Mouse (Mus musculus) testis, adult 2 months (tissue): Measurements from ENCODE around the gene Stk39. TPM values are rescaled to one million over a fixed set of nuclear protein-coding genes. Genes with fewer than 3 reads are reported as not detected.

Experiments
- H3K27ac ChIP-seq: fragments of 200-500 bp; 2 replicates; pipeline ENCODE4 v1.5.1; 2012; ENCODE audit warnings: low read depth, low read length; ENCODE audit not compliant: control insufficient read depth, insufficient read depth
- H3K27me3 ChIP-seq: fragments of 200-500 bp; 2 replicates; pipeline ENCODE4 v1.6.1; 2012; ENCODE audit warnings: mild to moderate bottlenecking, low read length, moderate library complexity; ENCODE audit not compliant: control insufficient read depth, insufficient read depth
- H3K36me3 ChIP-seq: fragments of 200-500 bp; 2 replicates; pipeline ENCODE4 v1.6.1; 2012; ENCODE audit warnings: mild to moderate bottlenecking, low read length; ENCODE audit not compliant: control insufficient read depth, insufficient read depth
- H3K4me1 ChIP-seq: fragments of 200-500 bp; 2 replicates; pipeline ENCODE4 v1.6.1; 2012; ENCODE audit warnings: low read length; ENCODE audit not compliant: control insufficient read depth, insufficient read depth
- H3K4me3 ChIP-seq: fragments of 200-500 bp; 2 replicates; pipeline ENCODE4 v1.5.1; 2012; ENCODE audit warnings: low read depth, mild to moderate bottlenecking, low read length, moderate library complexity, mixed read lengths; ENCODE audit not compliant: control insufficient read depth
- CTCF ChIP-seq: fragments of 200-500 bp; IDR thresholded peaks from 2 replicates; pipeline ENCODE4 v1.5.1; 2012; ENCODE audit warnings: low read depth, mild to moderate bottlenecking, inconsistent platforms, low read length, moderate library complexity; ENCODE audit not compliant: control insufficient read depth, insufficient read depth, insufficient replicate concordance
- POLR2A ChIP-seq: fragments of 200-500 bp; IDR thresholded peaks from 2 replicates; pipeline ENCODE4 v1.6.1; 2012; ENCODE audit warnings: low read depth, mild to moderate bottlenecking, inconsistent platforms, low read length, moderate library complexity; ENCODE audit not compliant: control insufficient read depth
- polyA plus RNA-seq: library from polyadenylated mRNA; depleted of rRNA; stranded (reverse); fragments of >200 nt; gene quantifications from 2 replicates; pipeline ENCODE4 v1.2.3, GENCODE M21; 2012

The Stk39 gene
- polyA plus RNA-seq, 1 experiment: 118 TPM

DNA sequence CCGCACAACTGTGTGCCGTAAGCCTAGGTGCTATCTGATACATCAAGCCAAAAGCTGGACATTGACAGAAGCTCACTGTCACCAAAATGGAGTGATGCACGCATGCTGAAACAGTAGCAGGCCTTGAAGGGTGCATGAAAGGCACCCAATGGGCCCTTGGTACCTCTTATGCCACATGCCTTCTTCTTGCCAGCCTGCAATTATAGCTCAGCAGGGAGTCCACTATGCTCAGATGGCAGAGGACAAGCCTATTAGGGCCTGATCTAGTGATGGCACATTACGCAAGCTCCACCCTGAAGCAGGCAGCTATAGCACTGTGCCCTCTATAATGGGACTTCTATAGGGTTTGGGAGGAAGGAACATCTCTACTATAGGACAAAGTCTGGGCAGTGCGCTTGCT lies 10.8 kb upstream of the Stk39 start:
- Histone ChIP-seq H3K4me1 (no peaks in the 10 kb centered on the region), H3K36me3 (no peaks in the 10 kb centered on the region), H3K27me3 (no peaks in the 10 kb centered on the region), H3K4me3 (no peak overlapping the region), H3K27ac (no peak overlapping the region)
- no peak for TF ChIP-seq POLR2A
- no peak for TF ChIP-seq CTCF

DNA sequence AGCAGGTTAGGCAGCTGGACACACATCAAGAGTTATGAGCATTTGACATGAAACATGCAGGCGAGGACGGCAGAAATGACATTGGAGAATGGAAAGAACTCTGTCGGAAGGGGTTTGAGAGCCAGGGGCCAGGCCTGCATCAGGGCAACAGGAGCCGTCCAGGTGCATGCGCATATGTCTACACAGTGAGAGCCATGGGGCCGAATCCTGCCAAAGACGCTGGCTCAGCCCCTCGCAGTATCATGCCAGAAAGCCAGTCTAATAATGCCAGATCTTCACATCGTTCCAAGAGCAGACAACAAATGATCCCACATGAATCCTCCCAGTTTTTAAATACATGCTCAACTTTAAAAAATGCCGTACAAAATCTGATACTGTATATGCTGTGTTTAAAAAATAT lies 7.8 kb upstream of the Stk39 start:
- no peak overlapping the region for H3K4me3 ChIP-seq
- H3K27me3 ChIP-seq: no peaks in the 10 kb centered on the region
- no peak overlapping the region for H3K27ac ChIP-seq
- peaks cover under 1% of the 10 kb centered on the region for H3K4me1 ChIP-seq
- TF ChIP-seq POLR2A (no peak), CTCF (no peak)
- no peaks in the 10 kb centered on the region for H3K36me3 ChIP-seq

DNA sequence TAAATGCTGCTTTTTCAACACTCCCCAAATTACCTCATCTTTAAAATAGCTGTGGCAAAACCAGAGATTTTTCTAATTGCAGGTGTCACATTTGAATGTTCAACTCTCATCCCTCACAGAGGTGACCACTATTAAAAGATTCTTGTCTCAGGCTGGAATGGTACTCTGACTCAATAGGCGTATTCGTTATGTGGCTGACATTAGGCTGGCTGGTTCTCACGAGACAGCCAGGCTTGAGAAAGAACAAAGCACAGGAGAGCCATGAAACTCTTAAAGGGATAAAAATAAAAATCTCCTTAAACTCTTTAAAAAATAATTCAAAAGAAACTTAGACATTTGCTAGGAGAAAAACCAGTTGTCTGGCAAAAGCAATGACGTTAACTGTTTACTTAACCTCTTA lies 853 bp upstream of the Stk39 start:
- Histone ChIP-seq H3K4me1 (peaks cover 11% of the 10 kb centered on the region), H3K4me3 (no peak overlapping the region; the same call in 1 of the 2 replicates), H3K27me3 (no peaks in the 10 kb centered on the region), H3K36me3 (no peaks in the 10 kb centered on the region), H3K27ac (peak overlapping the region; percentile 55; the same call in 1 of the 2 replicates)
- no peak for TF ChIP-seq CTCF
- no peak for TF ChIP-seq POLR2A

DNA sequence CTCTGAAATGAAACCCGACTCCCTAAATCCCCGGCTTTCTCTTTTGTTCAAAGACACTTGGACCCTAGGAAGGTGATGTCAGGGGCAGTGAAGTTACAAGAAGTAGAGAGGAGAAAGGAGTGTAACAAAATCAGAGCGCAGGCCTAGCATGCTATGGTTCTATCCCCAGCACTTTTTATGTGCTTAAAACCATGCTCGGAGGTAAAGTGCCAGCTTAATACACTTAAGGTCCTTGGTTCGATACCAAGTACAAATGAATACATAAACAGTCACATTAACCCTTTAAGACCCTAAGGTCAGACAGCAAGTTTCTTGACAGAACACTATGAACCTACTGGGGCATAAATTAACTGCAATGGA lies 463 bp upstream of the Stk39 start:
- Histone ChIP-seq H3K4me1 (peaks cover 11% of the 10 kb centered on the region), H3K27me3 (no peaks in the 10 kb centered on the region), H3K4me3 (peak overlapping the region; percentile 97), H3K27ac (peak overlapping the region; percentile 96), H3K36me3 (no peaks in the 10 kb centered on the region)
- TF ChIP-seq CTCF (no peak), POLR2A (no peak)

DNA sequence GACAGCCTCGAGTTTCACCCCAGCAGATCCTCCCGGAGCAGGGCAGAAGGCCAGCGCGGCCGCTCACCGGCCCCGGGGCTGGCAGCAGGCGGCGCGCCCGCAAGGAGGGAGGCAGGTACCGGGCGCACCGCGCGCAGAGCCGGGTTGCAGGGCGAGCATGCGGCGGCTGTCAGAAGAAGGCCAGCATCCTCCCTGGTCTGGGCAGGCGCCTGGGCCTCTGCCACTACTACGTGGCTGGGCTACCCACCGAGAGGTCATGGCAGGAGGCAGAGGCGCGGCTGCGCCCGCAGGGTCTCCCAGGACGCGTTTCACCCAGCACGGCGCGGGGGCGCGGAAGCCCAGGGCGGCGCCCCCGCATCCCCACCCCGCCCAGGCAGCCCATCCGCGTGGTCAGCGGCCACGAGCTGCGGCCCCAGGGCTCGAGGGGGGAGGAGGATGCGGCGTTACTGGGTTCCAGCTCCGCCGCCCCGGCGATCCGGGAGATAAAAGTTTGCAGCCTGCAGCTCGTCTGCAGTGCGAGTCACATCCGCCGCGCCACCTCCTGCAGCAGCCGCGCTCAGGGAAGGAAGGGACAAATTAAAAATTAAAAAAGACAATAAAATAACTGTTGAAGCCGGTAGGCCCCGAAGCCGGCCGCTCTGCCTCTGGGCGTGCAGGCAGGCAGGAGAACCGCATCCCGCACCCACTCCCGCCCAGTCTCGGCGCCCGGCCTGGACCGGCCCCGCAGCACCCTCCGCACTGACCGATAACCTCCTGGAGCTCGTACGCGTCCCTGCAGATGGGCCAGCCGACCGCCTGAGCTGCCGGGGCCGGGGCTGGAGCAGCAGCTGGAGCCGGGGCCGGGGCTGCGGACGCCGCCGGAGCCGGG lies 943 bp downstream of the Stk39 start:
- no peaks in the 10 kb centered on the region for H3K36me3 ChIP-seq
- peaks cover 14% of the 10 kb centered on the region for H3K4me1 ChIP-seq
- TF ChIP-seq CTCF (no peak), POLR2A (no peak)
- H3K27me3 ChIP-seq: no peaks in the 10 kb centered on the region
- H3K4me3 ChIP-seq: peak overlapping the region; percentile 97
- H3K27ac ChIP-seq: peak overlapping the region; percentile 96

DNA sequence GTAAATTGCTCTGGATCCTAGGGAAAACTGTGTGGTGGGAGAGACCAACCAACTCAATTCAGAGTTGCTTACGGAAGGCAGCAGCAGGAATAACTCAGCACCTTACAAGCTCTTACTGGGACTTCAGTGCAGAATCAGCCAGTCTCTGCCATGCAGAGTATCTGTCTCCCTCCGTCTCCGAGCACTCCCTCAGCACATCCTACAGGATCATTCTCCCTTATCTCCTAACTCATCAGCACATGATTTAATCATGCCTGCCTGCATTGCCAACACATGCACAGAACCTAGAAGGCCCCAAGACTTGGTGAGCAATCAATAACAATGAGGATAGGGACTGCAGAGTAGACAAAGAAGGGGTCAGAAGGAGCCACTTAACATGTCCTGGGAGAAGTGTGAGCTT lies 2.6 kb downstream of the Stk39 start:
- Histone ChIP-seq H3K27ac (no peak overlapping the region), H3K4me3 (no peak overlapping the region), H3K4me1 (peaks cover 21% of the 10 kb centered on the region), H3K27me3 (no peaks in the 10 kb centered on the region), H3K36me3 (no peaks in the 10 kb centered on the region)
- no peak for TF ChIP-seq CTCF
- TF ChIP-seq POLR2A: no peak

DNA sequence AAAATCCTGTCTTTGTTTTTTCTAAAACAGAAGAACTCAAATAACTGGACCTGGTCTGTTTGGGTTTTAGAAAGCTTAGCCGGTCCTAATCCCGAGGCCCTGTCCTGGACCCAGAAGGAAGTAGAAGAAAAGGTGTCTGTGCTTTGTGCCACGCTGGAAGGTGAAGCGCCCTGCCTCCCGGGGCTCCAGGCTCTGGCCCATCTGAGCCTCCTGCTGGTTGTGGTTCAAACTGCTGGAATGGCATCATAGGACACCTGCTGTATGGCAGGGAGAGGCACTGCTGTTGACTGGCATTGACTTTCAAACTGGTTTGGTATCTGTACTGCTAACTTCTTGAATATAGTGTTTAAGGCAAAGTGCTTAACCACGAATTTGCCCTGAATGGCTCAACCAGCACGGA lies 3.4 kb downstream of the Stk39 start:
- Histone ChIP-seq H3K27ac (no peak overlapping the region), H3K36me3 (no peaks in the 10 kb centered on the region), H3K4me1 (peaks cover 21% of the 10 kb centered on the region), H3K27me3 (no peaks in the 10 kb centered on the region), H3K4me3 (no peak overlapping the region)
- TF ChIP-seq CTCF: no peak
- no peak for TF ChIP-seq POLR2A
